22 mouse cellular contexts compared by ENCODE assay signal in the genomic region with DNA sequence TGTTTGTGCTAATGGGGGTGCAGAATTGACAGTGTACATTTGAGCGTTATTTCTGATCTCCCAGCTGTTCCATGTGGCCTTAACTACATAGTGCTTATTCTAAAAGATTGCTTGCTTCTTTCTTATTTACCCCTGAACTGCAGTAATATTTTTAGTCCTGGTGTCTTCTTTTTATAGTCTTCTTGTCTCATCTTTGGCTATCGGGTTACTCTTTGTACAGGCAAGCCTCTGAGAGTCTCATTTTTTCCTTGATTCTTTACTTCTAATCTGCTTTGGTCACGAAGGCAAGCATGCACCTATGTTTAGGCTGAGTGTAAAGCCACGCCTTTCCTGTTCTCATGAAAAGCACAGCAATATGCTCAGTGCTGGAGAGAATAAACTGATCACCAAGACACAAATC.
DNase-seq lines count a peak whose midpoint lies in the region; ATAC-seq and TF ChIP-seq lines count a peak whose summit lies in the region.
"Had no signal": no experiment of that assay in that cellular context is flagged by ENCODE, and none has a peak within 500 bp of the region (broad histone marks: within the 10 kb centered on the region; RNA-seq: fewer than 3 reads in every experiment).

No protein-coding gene starts in this region.

- peaks cover 28 to 89% of the 10 kb centered on the region in 2 experiments for H3K4me1 ChIP-seq in CH12.LX (ENCODE audit: control insufficient read depth in 1 of 2, insufficient read depth in 2 of 2)
- H3K4me1 ChIP-seq in hindbrain, embryonic 11.5 days (replicated peaks; ENCODE audit: control insufficient read depth, insufficient read depth, low read length): no peaks in the 10 kb centered on the region

- peak overlapping the region; percentile 70 for H3K9ac ChIP-seq in CH12.LX (ENCODE audit: insufficient read depth, low read depth)
- H3K9ac ChIP-seq in hindbrain, embryonic 11.5 days (ENCODE audit: low read depth, low read length): no peak overlapping the region

- no peak for TF ChIP-seq RAD21 in CH12.LX (IDR thresholded peaks at IDR 0.05; ENCODE audit: low read depth, low read length)

- ATAC-seq in hindbrain, embryonic 11.5 days (ENCODE audit: low FRiP score): no peak
- ATAC-seq: activated CD4-positive, CD25-positive, alpha-beta regulatory T cell, adult 4 months; CD4-positive, CD25-positive, alpha-beta regulatory T cell, adult 4 months; Patski had no signal

- no peak overlapping the region for H3K4me3 ChIP-seq in gastrocnemius, adult 2 months
- no peak overlapping the region for H3K4me3 ChIP-seq in layer of hippocampus, adult 2 months
- peak overlapping the region in 1 of 3 experiments; percentile 35 for H3K4me3 ChIP-seq in CH12.LX (replicated peaks in 1 of 3; ENCODE audit: low read depth in 2 of 3, low read length in 2 of 3, poor library complexity in 1 of 3)
- no peak overlapping the region for H3K4me3 ChIP-seq in myocyte
- H3K4me3 ChIP-seq in hindbrain, embryonic 11.5 days (ENCODE audit: low read depth, low read length): no peak overlapping the region

- no peak for TF ChIP-seq CTCF in gastrocnemius, adult 2 months (IDR thresholded peaks at IDR 0.05)
- no peak for TF ChIP-seq CTCF in layer of hippocampus, adult 2 months (conservative IDR thresholded peaks at IDR 0.05)
- no peak for TF ChIP-seq CTCF in CH12.LX (conservative IDR thresholded peaks at IDR 0.05 in 1 of 2, IDR thresholded peaks at IDR 0.05 in 1 of 2; ENCODE audit: low read depth in 2 of 2, low read length in 2 of 2)

- in situ Hi-C loops in CH12.LX (cut with MboI; ENCODE audit: low pct_ligation_motif_present, low pct_unique_long_range_greater_than_20kb, low sequenced_read_pairs): no loop called here

- DNase-seq in gastrocnemius, adult 2 months: no peak
- DNase-seq in gastrocnemius, postnatal 14 days: no peak
- no peak for DNase-seq in layer of hippocampus, adult 2 months (ENCODE audit: low spot score in 2 of 2)
- no peak for DNase-seq in layer of hippocampus, adult 11-12 months (ENCODE audit: low spot score)
- no peak for DNase-seq in CH12.LX (ENCODE audit: extremely low read depth)
- no peak for DNase-seq in hindbrain, embryonic 11.5 days (ENCODE audit: low spot score)
- no peak for DNase-seq in cerebellum, adult 9-10 months
- DNase-seq: adrenal gland, adult 2 months; adrenal gland, adult 8-10 months; adrenal gland, postnatal 10 days; adrenal gland, postnatal 14 days; adrenal gland, postnatal 25 days; adrenal gland, postnatal 36 days; B cell, adult 2 months; cerebellum, adult 11 months; cerebellum, adult 11-12 months; cerebellum, adult 18-20 months had no signal

- no peak overlapping the region for H3ac ChIP-seq in myocyte (ENCODE audit: control insufficient read depth, insufficient read length)

- H3K27me3 ChIP-seq in CH12.LX (replicated peaks) (no peaks in the 10 kb centered on the region), myocyte (ENCODE audit: control insufficient read depth, insufficient read depth, insufficient read length) (no peaks in the 10 kb centered on the region)
- no peaks in the 10 kb centered on the region for H3K27me3 ChIP-seq in hindbrain, embryonic 11.5 days (ENCODE audit: control insufficient read depth, insufficient read depth, low read length)
- H3K27me3 ChIP-seq: Patski had no signal

- intact Hi-C loops in gastrocnemius, adult 2 months (cut with DNase I): no loop called here
- intact Hi-C loops in gastrocnemius, postnatal 14 days (cut with DNase I; ENCODE audit: low total_unique reads): no loop called here

- peak overlapping the region; percentile 54 for H3K27ac ChIP-seq in gastrocnemius, adult 2 months
- H3K27ac ChIP-seq in layer of hippocampus, adult 2 months: peak overlapping the region; percentile 54
- peak overlapping the region; percentile 76 for H3K27ac ChIP-seq in CH12.LX (ENCODE audit: insufficient read depth, low read depth)
- H3K27ac ChIP-seq in hindbrain, embryonic 11.5 days (ENCODE audit: low read depth, low read length): no peak overlapping the region

- no peak for TF ChIP-seq EP300 in CH12.LX (IDR thresholded peaks at IDR 0.05; ENCODE audit: low read length)

- H3K4me2 ChIP-seq in CH12.LX (ENCODE audit: insufficient read depth, low read depth, poor library complexity, severe bottlenecking) (peak overlapping the region; percentile 63), myocyte (ENCODE audit: low read depth) (peak overlapping the region; percentile 49)
- H3K4me2 ChIP-seq in hindbrain, embryonic 11.5 days (replicated peaks; ENCODE audit: low read depth, low read length): no peak overlapping the region

- TF ChIP-seq POLR2A in CH12.LX (IDR thresholded peaks at IDR 0.05; ENCODE audit: low read depth, low read length): no peak
- TF ChIP-seq POLR2A in myocyte (IDR thresholded peaks at IDR 0.05; ENCODE audit: insufficient read length, low read depth): no peak

- H3K79me2 ChIP-seq in CH12.LX (replicated peaks; ENCODE audit: control insufficient read depth, extremely low read depth, insufficient read depth, poor library complexity, severe bottlenecking): peaks cover 68% of the 10 kb centered on the region
- H3K79me2 ChIP-seq in myocyte (ENCODE audit: control insufficient read depth, insufficient read depth): no peaks in the 10 kb centered on the region

- no peaks in the 10 kb centered on the region for H3K9me3 ChIP-seq in CH12.LX (replicated peaks; ENCODE audit: low read length)
- no peaks in the 10 kb centered on the region for H3K9me3 ChIP-seq in hindbrain, embryonic 11.5 days (ENCODE audit: control insufficient read depth, low read length)
- H3K9me3 ChIP-seq: G1E had no signal

- H3K36me3 ChIP-seq in CH12.LX (replicated peaks in 1 of 2; ENCODE audit: control insufficient read depth in 1 of 2, insufficient read depth in 1 of 2, low read length in 1 of 2) (peaks cover 5 to 27% of the 10 kb centered on the region in 2 experiments), myocyte (ENCODE audit: control insufficient read depth, insufficient read depth) (no peaks in the 10 kb centered on the region)
- no peaks in the 10 kb centered on the region for H3K36me3 ChIP-seq in hindbrain, embryonic 11.5 days (ENCODE audit: control insufficient read depth, insufficient read depth, low read length)
- H3K36me3 ChIP-seq: G1E had no signal

- 87% methylated on average over 4 of the region's 4 CpGs for WGBS in hindbrain, embryonic 11.5 days

- dilution Hi-C loops in CH12.LX (cut with MboI; ENCODE audit: extremely low pct_ligation_motif_present, extremely low pct_unique_long_range_greater_than_20kb, low sequenced_read_pairs): no loop called here

TF ChIP-seq in CH12.LX, 34 proteins besides CTCF, POLR2A, EP300 and RAD21:
- peak; percentile 87; the same call in 1 of the 2 replicates for TF ChIP-seq MEF2A (IDR thresholded peaks at IDR 0.05; ENCODE audit: borderline replicate concordance, low read depth, low read length)
- no peak for TF ChIP-seq ZKSCAN1 (IDR thresholded peaks at IDR 0.05; ENCODE audit: borderline replicate concordance, low read depth, low read length)
- TF ChIP-seq USF1 (IDR thresholded peaks at IDR 0.05; ENCODE audit: low read depth, low read length): no peak
- TF ChIP-seq TBP (conservative IDR thresholded peaks at IDR 0.05; ENCODE audit: low read depth, low read length): 0 out of 2 replicates have a peak, but pooled peaks have one; percentile 7
- no peak for TF ChIP-seq BHLHE40 (IDR thresholded peaks at IDR 0.05; ENCODE audit: low read depth, low read length)
- 0 out of 2 replicates have a peak, but pooled peaks have one; percentile 13 for TF ChIP-seq JUND (conservative IDR thresholded peaks at IDR 0.05; ENCODE audit: low read depth, low read length)
- TF ChIP-seq JUN (IDR thresholded peaks at IDR 0.05; ENCODE audit: insufficient read depth, low read depth, low read length): peak; percentile 45
- TF ChIP-seq ELF1 (IDR thresholded peaks at IDR 0.05; ENCODE audit: low read depth, low read length): no peak
- TF ChIP-seq IRF4 (IDR thresholded peaks at IDR 0.05; ENCODE audit: low read depth, low read length): peak; percentile 22; the same call in 1 of the 2 replicates
- TF ChIP-seq E2F4 (IDR thresholded peaks at IDR 0.05; ENCODE audit: insufficient replicate concordance, low read depth, low read length): no peak
- TF ChIP-seq MAZ (IDR thresholded peaks at IDR 0.05; ENCODE audit: low read depth, low read length): no peak
- no peak for TF ChIP-seq HCFC1 (IDR thresholded peaks at IDR 0.05; ENCODE audit: low read depth, low read length)
- TF ChIP-seq ETS1 (conservative IDR thresholded peaks at IDR 0.05; ENCODE audit: low read depth, low read length): peak; percentile 71
- no peak for TF ChIP-seq MAFK (IDR thresholded peaks at IDR 0.05; ENCODE audit: insufficient replicate concordance, low read length)

TF ChIP-seq in myocyte, 11 proteins besides CTCF, POLR2A, EP300 and RAD21:
- no peak for TF ChIP-seq POLR2AphosphoS2 (IDR thresholded peaks at IDR 0.05; ENCODE audit: insufficient read length, low read depth)
- no peak for TF ChIP-seq MYOD1 (IDR thresholded peaks at IDR 0.05; ENCODE audit: control insufficient read depth in 1 of 3, insufficient read length in 2 of 3, low read depth in 2 of 3)
